Mouse (Mus musculus) 3T3-L1 (cell line): ENCODE results near the gene Ston1.

Experiments used
- DNase-seq: peaks from one replicate; pipeline ENCODE4 v3.0.0-alpha.2; 2015; ENCODE audit warnings: low read depth, low spot score

Ston1 gene

DNA sequence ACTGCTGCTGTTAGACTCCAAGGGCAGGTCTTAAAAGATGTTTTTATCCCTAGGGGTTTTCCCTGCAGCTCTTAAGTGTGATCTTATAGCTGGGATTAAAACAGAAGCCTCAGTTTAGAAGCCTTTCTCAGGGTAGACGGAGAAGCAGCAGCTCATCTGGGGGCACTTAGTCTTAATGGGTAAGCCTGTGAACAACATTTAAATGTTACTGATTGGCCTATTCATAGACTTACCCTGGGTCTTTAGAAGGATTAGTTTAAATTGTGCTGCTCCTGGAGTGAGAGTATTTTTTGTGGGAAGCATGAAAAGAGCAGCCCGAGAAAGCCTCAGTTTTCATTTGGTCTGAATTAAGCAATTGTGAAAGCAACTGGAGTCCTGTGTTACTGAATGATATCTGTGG, 72.4 kb downstream of the Ston1 start:
- DNase-seq: no peak

DNA sequence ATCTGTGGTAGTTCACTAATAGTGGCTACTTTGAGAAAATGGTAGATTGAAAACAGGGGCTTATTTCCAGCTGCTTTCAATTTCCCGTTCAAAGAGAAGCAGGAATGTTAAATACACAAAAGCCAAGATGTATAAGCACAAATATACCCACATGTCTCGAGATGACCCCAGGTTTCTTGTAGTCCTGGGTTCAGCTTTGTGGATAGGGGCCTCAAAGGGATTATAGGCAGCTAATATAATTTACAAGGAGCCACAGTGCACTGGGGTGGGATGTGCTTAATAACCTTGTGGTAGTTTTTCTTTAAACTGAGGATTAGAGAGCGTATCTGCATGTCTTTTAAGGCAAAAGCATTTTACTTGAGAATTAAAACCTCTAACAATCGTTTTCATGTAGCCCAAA, 73.3 kb downstream of the Ston1 start:
- DNase-seq: no peak

DNA sequence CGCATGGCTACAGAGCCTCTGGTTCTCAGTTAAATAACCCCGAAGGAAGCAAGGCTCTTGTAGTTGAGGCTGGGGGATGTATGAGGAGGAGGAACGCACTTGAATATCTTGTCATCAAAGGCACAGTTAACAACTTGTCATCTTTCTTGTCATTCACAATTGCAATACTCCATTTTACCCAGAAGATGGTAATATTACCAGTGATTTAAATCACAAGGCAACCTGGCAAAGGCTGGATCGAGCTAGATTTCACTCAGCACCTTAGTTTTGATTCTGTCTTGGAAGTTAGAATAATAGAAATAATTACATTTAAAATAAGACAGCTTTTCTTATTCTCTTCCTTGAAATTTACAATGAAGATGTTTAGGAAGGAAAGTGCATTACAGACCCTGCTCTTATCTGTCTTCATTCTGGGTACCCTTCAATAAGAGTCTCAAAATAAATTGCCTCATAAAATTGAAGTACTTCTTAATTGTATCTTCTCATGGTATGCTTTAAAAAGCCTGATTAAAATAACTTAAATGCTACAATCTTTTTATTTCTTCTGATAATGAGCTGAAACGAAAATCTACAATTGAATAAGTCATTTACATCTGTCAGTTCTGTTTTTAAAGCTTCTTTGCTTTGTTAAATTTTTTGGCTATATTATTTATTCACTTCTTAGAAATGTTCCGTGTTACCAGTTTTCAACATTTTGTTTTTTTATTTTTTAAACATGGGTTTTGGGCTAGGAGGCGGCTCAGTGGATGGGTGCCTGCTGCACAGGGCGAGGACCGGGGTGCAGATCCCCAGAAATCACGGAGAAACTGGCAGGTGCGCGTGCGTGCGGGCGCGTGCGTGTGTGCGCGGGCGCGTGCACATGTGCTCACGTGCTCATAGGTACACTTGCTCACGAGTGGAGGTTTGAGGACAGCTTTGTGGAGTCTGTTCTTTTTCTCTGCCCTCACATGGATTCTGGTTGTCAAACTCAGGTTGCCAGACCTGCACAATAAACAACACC, 78.1 kb downstream of the Ston1 start:
- no peak for DNase-seq

DNA sequence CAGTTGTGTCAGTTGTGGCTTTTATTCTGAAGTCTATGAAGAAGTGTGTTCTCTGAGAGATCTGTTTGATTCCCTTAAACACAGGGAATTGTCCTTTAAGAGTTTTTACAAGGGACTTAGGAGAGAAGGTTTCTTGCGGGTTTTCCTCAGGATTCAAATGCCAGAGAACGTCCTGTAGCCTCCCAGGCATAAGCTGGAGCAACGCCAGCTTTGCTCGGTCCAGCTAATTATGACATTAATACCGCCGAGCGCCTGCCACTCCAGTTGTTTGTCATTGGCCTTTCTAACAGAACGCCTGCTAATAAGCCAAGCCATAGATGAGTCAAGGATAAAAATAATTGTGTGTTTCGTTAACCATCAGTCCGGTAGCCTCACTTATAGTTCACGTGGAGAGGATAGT, 90.7 kb downstream of the Ston1 start:
- no peak for DNase-seq

DNA sequence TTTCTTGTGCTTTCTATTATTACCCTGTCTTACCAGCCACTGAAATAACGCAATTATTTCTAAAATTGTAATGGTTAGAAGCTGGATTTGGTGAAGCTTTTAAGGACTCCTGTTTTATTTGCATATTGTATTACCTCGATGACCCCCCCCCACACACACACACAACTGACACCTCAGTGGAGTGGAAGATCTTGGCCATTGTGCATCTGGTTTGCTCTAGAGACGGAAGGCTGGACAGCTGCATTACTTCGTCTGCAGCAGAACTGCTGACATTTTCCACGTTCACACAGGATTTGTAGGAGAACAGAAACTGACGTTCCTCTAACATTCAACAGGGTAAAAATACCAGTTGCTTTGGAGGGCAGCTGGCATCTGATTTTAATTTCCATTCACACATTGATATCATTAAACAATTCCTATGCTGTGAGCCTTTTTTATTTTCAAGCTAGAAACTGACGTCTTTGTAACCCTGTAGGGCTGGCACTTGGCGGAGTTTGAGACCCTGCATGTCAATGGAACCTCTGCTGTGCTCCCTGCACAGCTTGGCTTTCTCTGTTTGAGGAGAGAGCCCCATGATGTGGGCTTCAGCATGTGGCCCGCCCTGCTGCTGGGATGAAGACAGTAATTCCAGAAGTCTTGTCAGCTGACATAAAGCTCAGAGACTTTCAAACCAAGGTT, 99.3 kb downstream of the Ston1 start:
- DNase-seq: no peak

DNA sequence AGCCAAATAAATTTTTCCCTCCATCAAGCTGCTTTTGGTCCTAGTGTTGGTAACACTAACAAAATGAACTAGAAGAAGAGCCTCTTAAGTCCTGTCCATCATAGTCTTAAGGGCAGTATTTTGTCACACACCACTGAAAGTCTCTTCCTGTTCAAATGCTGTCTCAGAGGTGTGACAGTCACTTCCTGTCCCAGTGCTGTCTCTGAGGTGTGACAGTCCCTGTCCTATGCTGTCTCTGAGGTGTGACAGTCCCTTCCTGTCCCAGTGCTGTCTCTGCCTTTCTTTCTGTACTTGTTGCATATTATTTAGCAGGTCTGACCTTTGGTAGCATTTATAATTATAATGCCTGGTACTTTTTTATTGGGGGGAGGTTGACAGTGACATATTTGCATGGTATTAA, 103.4 kb downstream of the Ston1 start:
- DNase-seq: no peak

DNA sequence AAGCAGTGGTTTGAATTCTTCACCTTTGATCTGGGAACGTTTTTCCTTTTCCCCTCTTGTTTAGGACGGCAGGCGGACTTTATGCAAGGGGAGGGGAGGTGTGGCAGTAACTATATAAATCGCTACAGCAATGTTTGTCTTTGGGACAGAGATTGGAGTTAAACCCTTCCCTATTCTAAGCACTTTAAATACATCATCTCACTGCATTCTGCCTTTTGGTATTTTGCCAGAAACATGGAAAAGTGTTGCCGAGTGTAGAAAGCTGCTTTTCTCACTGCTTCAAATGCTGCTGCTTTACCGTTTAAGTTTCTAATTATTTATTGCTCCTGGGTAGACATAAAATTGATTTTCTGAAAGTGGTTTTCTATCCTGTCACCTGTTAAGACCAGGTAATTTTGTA, 104.9 kb downstream of the Ston1 start:
- DNase-seq: no peak

DNA sequence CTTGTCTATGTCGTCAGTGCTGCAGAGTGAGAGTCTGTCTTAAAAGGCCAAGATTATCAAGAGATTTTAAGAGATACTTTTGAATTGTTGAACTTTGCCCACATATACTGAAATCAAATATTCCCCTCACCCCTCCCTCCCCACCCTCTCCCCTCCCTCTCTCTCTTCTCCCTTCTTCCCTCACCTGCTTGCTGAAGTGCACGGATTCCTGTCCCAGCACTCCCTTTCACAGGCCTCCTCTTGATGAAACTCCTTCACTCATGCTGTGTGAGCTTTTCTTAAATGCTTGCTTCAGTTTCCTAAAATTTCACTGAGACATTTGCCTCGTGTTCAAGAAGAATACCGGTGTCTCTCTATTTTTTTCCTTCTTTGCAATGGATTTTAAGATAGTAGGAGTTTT, 105.6 kb downstream of the Ston1 start:
- no peak for DNase-seq

DNA sequence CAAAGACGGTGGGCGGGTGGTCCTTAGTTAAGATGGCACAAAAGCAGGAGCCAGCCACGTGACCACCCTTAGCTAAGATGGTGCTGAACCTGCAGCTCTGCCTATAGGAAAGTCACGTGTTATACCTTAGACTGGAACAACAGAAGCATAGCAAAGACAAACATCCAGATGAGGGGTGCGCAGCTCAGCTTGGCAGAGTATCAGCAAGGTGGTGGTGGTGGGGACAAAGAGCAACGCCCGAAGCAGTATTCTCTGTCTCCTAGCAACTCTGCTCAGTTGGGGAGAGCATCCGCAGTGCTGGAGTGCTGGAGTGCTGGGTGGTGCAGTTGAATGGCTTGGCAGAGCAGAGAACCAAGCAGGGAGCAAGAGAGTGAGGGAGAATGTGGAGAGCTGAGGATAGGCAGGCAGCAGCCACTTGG, 108.8 kb downstream of the Ston1 start:
- no peak for DNase-seq
